Mouse (Mus musculus): ENCODE results near the gene Tbc1d5. TPM values are rescaled to one million over a fixed set of nuclear protein-coding genes. Genes with fewer than 3 reads are reported as not detected.

The Tbc1d5 gene
- polyA plus RNA-seq, 1 experiment from 2014 or later = 10.2 TPM

DNA sequence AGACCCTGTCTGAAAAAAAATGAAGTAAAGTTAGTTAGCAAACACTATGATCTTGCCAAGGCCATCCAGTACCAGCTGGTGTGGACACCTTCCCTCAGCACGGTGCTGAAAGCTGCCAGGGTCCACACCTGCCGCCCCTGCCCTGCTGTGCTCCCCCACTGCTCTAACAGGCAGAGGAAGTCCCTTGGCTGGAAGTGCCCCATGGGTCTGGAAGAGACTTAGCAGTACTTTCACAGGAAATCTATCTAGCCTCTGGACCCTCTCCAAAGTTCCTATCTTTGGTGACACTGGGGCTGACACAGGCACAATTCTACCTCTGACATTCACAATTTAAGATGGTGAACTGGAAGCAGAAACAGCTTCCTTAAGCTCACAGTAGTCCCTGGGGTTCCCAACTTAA is 442.1 kb downstream of the Tbc1d5 start:
- Histone ChIP-seq H3K9ac (ENCODE audit: low read length) (peak overlapping the region; percentile 18; the same call in 1 of the 2 replicates), H3K27me3 (ENCODE audit: control insufficient read depth, insufficient read depth, low read length) (no peaks in the 10 kb centered on the region), H3K9me3 (replicated peaks; ENCODE audit: control insufficient read depth, low read length) (no peaks in the 10 kb centered on the region), H3K4me2 (ENCODE audit: low read depth, low read length) (no peak overlapping the region), H3K36me3 (ENCODE audit: control insufficient read depth, insufficient read depth) (no peaks in the 10 kb centered on the region), H3K4me1 (ENCODE audit: control insufficient read depth, insufficient read depth, low read length) (peaks cover 39% of the 10 kb centered on the region), H3K4me3 (ENCODE audit: low read length) (no peak overlapping the region), H3K27ac (ENCODE audit: low read length) (peak overlapping the region; percentile 70)
- WGBS = 20% methylated on average over 2 of the region's 2 CpGs
- ATAC-seq (replicated peaks; ENCODE audit: extremely low read depth, insufficient read depth, low FRiP score) = peak; percentile 47

DNA sequence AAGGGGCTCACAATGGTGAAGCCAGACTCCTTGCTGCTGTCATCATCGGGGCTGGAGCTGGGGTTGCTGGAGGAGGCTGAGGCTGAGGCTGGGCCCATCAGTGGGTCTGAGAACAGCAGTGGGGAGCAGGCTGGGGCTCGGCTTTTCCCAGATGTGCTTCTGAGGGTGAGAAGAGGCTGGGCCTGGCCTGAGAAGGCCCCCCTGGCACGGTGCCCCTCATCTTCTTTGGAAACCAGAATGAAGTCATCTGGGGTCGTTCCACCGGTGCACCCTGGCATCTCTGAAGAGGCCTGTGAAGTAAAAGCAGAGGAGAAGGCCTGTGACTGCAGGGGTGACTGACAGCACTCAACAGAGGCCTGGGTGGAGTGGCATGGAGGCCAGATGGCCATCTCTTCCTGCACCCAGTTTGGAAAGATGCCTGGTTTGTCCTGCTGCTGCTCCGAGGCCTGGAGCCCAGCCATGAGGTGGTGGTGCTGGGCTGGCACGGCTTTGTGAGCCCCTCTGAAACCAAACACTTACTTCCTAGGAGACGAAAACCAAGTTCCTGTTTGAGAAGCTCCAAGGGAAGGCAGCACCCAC is 443.1 kb downstream of the Tbc1d5 start:
- Histone ChIP-seq H3K4me3 (ENCODE audit: low read length) (no peak overlapping the region), H3K27ac (ENCODE audit: low read length) (peak overlapping the region; percentile 76), H3K36me3 (ENCODE audit: control insufficient read depth, insufficient read depth) (no peaks in the 10 kb centered on the region), H3K4me2 (ENCODE audit: low read depth, low read length) (no peak overlapping the region), H3K9ac (ENCODE audit: low read length) (peak overlapping the region; percentile 24; the same call in 1 of the 2 replicates), H3K27me3 (ENCODE audit: control insufficient read depth, insufficient read depth, low read length) (no peaks in the 10 kb centered on the region), H3K4me1 (ENCODE audit: control insufficient read depth, insufficient read depth, low read length) (peaks cover 39% of the 10 kb centered on the region), H3K9me3 (replicated peaks; ENCODE audit: control insufficient read depth, low read length) (no peaks in the 10 kb centered on the region)
- ATAC-seq (replicated peaks; ENCODE audit: extremely low read depth, insufficient read depth, low FRiP score) = peak; percentile 16
- WGBS = 33% methylated on average over 8 of the region's 8 CpGs

DNA sequence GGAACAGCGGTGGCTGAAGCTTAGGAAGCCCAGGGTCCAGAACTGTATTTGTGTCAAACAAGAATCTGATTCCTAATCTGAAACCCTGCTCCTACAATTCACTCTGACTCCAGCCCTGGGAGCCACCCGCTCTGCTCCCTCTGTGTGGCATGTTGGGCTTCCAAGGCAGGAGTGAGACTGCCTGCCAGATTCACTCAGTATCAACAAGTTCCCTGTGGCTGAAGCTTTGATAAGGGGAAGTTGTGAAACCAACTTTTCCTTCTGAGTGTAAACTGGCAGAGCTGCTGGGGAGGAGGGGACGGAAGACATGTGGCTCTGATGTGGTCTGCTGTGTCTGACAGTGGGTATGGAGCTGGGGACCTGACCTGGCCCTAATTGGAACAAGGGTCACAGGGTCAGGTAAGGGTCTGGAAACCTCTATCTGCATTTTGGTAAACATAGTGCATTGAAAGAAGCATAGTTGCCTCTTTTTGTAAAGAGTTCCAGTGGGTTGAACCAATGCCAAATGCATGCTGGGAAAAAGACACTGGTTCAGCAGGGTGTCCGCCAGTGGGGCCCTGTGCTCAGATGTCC is 443.7 kb downstream of the Tbc1d5 start:
- H3K4me2 ChIP-seq (ENCODE audit: low read depth, low read length) = no peak overlapping the region
- ATAC-seq (replicated peaks; ENCODE audit: extremely low read depth, insufficient read depth, low FRiP score) = peak; percentile 62
- H3K27ac ChIP-seq (ENCODE audit: low read length) = peak overlapping the region; percentile 76
- WGBS = 39% methylated on average over 4 of the region's 4 CpGs
- H3K36me3 ChIP-seq (ENCODE audit: control insufficient read depth, insufficient read depth) = no peaks in the 10 kb centered on the region
- no peaks in the 10 kb centered on the region for H3K9me3 ChIP-seq (replicated peaks; ENCODE audit: control insufficient read depth, low read length)
- H3K27me3 ChIP-seq (ENCODE audit: control insufficient read depth, insufficient read depth, low read length) = no peaks in the 10 kb centered on the region
- no peak overlapping the region for H3K9ac ChIP-seq (ENCODE audit: low read length)
- H3K4me1 ChIP-seq (ENCODE audit: control insufficient read depth, insufficient read depth, low read length) = peaks cover 41% of the 10 kb centered on the region
- no peak overlapping the region for H3K4me3 ChIP-seq (ENCODE audit: low read length)

DNA sequence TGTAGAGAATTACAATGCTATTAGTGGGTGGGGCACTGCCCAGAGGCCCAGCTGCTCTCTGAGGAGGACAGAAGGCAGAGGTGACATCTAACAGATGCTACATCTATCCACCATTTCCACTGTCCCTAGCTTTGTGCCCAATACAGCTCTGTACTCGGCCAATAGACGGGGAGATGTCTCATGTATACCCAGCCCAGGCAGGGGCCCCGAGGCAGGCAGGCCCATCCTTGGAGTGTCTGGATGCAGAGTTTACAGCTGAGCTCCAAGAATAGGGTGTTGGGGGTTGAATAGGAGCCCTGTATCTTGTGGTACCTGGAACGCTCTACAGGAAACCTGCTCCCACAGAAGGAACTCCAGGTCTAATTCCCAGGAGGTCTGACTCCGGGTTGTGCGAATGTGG is 444.4 kb downstream of the Tbc1d5 start:
- peaks cover 42% of the 10 kb centered on the region for H3K4me1 ChIP-seq (ENCODE audit: control insufficient read depth, insufficient read depth, low read length)

DNA sequence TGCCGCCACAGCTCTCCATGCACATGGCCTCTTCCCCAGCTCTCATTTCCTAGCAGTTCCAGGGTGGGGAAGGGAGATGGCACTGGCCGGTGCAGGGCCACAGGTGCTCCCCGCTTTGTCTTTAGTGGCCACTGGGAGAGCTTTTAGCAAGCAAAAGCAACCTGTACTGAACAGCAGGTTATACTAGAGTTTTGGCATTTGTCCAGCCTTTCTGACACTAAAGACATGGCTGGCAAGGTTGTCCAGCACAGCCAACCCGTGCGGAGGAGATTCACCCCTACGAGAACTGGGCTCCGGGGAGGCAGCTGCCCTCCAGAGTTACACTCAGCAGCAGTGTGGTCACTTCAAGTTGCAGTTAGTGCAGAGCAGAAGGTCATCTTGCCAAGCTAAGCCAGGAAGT is 445.8 kb downstream of the Tbc1d5 start:
- Histone ChIP-seq H3K4me1 (ENCODE audit: control insufficient read depth, insufficient read depth, low read length) (peaks cover 41% of the 10 kb centered on the region), H3K36me3 (ENCODE audit: control insufficient read depth, insufficient read depth) (no peaks in the 10 kb centered on the region), H3K9me3 (replicated peaks; ENCODE audit: control insufficient read depth, low read length) (no peaks in the 10 kb centered on the region), H3K27ac (ENCODE audit: low read length) (no peak overlapping the region), H3K27me3 (ENCODE audit: control insufficient read depth, insufficient read depth, low read length) (no peaks in the 10 kb centered on the region), H3K4me3 (ENCODE audit: low read length) (no peak overlapping the region), H3K9ac (ENCODE audit: low read length) (no peak overlapping the region), H3K4me2 (ENCODE audit: low read depth, low read length) (no peak overlapping the region)
- ATAC-seq (replicated peaks; ENCODE audit: extremely low read depth, insufficient read depth, low FRiP score) = no peak
- 74% methylated on average over 7 of the region's 7 CpGs for WGBS

More for the DNA sequence above, 444.4 kb downstream of the Tbc1d5 start:
- WGBS = 80% methylated on average over 6 of the region's 6 CpGs
- no peaks in the 10 kb centered on the region for H3K36me3 ChIP-seq (ENCODE audit: control insufficient read depth, insufficient read depth)
- no peak for ATAC-seq (replicated peaks; ENCODE audit: extremely low read depth, insufficient read depth, low FRiP score)
- H3K9ac ChIP-seq (ENCODE audit: low read length) = no peak overlapping the region
- no peak overlapping the region for H3K4me2 ChIP-seq (ENCODE audit: low read depth, low read length)
- H3K27ac ChIP-seq (ENCODE audit: low read length) = peak overlapping the region; percentile 76
- no peaks in the 10 kb centered on the region for H3K9me3 ChIP-seq (replicated peaks; ENCODE audit: control insufficient read depth, low read length)
- no peak overlapping the region for H3K4me3 ChIP-seq (ENCODE audit: low read length)
- H3K27me3 ChIP-seq (ENCODE audit: control insufficient read depth, insufficient read depth, low read length) = no peaks in the 10 kb centered on the region

DNA sequence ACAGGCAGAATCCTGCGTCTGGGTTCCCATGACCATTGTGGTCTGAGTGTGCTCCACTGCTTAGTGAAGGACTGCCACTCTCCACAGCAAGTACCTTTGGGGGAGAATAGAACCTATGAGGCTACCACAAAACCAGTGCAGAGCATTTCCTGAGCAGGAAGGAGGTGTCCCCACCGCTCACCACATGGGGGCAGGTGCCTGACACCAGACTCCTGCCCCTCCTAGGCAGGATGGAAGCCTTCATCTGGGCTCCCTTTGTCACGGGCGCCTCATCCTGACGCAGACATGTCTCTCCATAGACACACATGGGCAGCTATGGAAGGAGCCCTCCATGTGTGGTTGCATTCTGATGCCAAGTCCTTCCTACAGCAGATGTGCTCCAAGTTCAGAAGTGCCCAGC is 447.3 kb downstream of the Tbc1d5 start:
- no peak for ATAC-seq (replicated peaks; ENCODE audit: extremely low read depth, insufficient read depth, low FRiP score)
- WGBS = 90% methylated on average over 5 of the region's 5 CpGs
- no peak overlapping the region for H3K27ac ChIP-seq (ENCODE audit: low read length)
- no peaks in the 10 kb centered on the region for H3K9me3 ChIP-seq (replicated peaks; ENCODE audit: control insufficient read depth, low read length)
- no peak overlapping the region for H3K4me2 ChIP-seq (ENCODE audit: low read depth, low read length)
- H3K4me3 ChIP-seq (ENCODE audit: low read length) = no peak overlapping the region
- peaks cover 39% of the 10 kb centered on the region for H3K4me1 ChIP-seq (ENCODE audit: control insufficient read depth, insufficient read depth, low read length)
- no peak overlapping the region for H3K9ac ChIP-seq (ENCODE audit: low read length)
- no peaks in the 10 kb centered on the region for H3K27me3 ChIP-seq (ENCODE audit: control insufficient read depth, insufficient read depth, low read length)
- H3K36me3 ChIP-seq (ENCODE audit: control insufficient read depth, insufficient read depth) = no peaks in the 10 kb centered on the region

DNA sequence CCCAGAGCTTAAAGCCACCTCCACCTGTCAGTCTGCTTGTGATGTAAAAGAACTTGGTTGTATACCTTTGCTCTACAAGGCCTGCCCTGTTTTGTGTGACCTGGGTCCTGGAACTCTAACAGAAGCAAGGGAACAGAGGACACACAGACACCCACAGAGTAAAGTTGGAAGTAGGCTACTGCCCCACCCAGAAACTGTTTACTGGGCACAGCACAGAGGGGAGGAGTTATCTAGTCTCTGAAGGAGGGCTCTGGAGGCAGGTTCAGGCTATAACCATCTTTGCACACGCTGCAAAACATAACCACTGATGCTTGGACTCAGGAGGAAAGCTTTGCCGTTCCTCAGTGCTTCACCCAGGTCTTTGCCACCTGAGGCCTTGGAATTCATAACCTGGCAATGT is 448.3 kb downstream of the Tbc1d5 start:
- Histone ChIP-seq H3K4me2 (ENCODE audit: low read depth, low read length) (no peak overlapping the region), H3K27me3 (ENCODE audit: control insufficient read depth, insufficient read depth, low read length) (no peaks in the 10 kb centered on the region), H3K36me3 (ENCODE audit: control insufficient read depth, insufficient read depth) (no peaks in the 10 kb centered on the region), H3K27ac (ENCODE audit: low read length) (no peak overlapping the region), H3K9me3 (replicated peaks; ENCODE audit: control insufficient read depth, low read length) (no peaks in the 10 kb centered on the region), H3K4me1 (ENCODE audit: control insufficient read depth, insufficient read depth, low read length) (peaks cover 31% of the 10 kb centered on the region), H3K9ac (ENCODE audit: low read length) (no peak overlapping the region), H3K4me3 (ENCODE audit: low read length) (no peak overlapping the region)
- ATAC-seq (replicated peaks; ENCODE audit: extremely low read depth, insufficient read depth, low FRiP score) = no peak
- 84% methylated on average over 2 of the region's 2 CpGs for WGBS

DNA sequence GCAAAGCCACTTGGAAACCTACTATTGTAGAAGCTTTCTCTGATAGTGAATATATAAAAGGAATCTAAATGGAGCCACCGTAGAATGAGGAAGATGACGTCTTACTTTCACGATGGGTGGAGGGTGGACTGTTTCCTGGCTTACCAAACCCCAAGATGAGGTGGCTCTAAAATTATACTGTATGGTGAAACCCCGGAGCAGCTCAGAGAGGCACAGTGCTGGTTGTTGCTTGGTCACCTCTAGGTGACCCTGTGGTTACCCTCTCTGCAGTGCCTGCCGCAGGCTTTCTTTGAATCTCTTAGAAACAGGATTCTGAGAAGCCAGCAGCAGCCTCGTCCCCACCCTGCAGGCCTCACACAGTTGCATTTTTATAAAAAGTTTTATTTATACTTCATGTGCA is 449.6 kb downstream of the Tbc1d5 start:
- no peak overlapping the region for H3K4me3 ChIP-seq (ENCODE audit: low read length)
- H3K27me3 ChIP-seq (ENCODE audit: control insufficient read depth, insufficient read depth, low read length) = no peaks in the 10 kb centered on the region
- 74% methylated on average over 6 of the region's 6 CpGs for WGBS
- H3K4me1 ChIP-seq (ENCODE audit: control insufficient read depth, insufficient read depth, low read length) = peaks cover 22% of the 10 kb centered on the region
- H3K9ac ChIP-seq (ENCODE audit: low read length) = no peak overlapping the region
- H3K36me3 ChIP-seq (ENCODE audit: control insufficient read depth, insufficient read depth) = no peaks in the 10 kb centered on the region
- no peak overlapping the region for H3K27ac ChIP-seq (ENCODE audit: low read length)
- no peak overlapping the region for H3K4me2 ChIP-seq (ENCODE audit: low read depth, low read length)
- no peaks in the 10 kb centered on the region for H3K9me3 ChIP-seq (replicated peaks; ENCODE audit: control insufficient read depth, low read length)
- ATAC-seq (replicated peaks; ENCODE audit: extremely low read depth, insufficient read depth, low FRiP score) = no peak

DNA sequence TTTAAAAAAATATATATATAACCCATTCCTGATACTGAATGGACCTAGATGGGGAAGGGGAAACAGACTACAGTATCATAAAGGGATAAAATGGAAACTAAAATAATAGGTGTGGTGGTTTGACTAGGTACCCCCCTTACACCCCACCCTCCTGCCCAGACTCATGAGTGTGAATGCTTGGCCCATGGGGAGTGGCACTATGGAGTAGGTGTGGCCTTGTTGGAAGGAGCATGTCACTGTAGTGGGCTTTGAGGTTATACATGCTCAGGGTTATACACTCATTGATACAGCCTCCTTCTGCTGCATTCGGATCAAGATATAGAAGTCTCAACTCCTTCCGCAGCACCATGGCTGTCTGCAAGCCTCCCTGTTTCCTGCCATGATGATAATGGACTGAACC is 450.1 kb downstream of the Tbc1d5 start:
- Histone ChIP-seq H3K9me3 (replicated peaks; ENCODE audit: control insufficient read depth, low read length) (no peaks in the 10 kb centered on the region), H3K27ac (ENCODE audit: low read length) (no peak overlapping the region), H3K4me2 (ENCODE audit: low read depth, low read length) (no peak overlapping the region), H3K9ac (ENCODE audit: low read length) (no peak overlapping the region), H3K36me3 (ENCODE audit: control insufficient read depth, insufficient read depth) (no peaks in the 10 kb centered on the region), H3K4me1 (ENCODE audit: control insufficient read depth, insufficient read depth, low read length) (peaks cover 23% of the 10 kb centered on the region), H3K4me3 (ENCODE audit: low read length) (no peak overlapping the region), H3K27me3 (ENCODE audit: control insufficient read depth, insufficient read depth, low read length) (no peaks in the 10 kb centered on the region)
- no peak for ATAC-seq (replicated peaks; ENCODE audit: extremely low read depth, insufficient read depth, low FRiP score)
- whole genome bisulfite sequencing = 91% methylated on average over 2 of the region's 2 CpGs
